Mouse (Mus musculus) cerebral cortex, adult 2 months (tissue): ENCODE measurements around the gene Rpl4.

Source experiments
- WGBS: fragments of 180-500 bp; shearing (Covaris S2); methylation state at CpG from one replicate; pipeline ENCODE4 v1.1.7; 2018; 5-methylcytosine and 5-hydroxymethylcytosine counted together

Rpl4 gene

GRCm38 (mm10) chr9:64198068-64198762, 25.0 kb downstream of the Rpl4 start:
- WGBS = 98% methylated on average over 5 of the region's 5 CpGs

- 88% methylated on average over 7 of the region's 7 CpGs for WGBS
Measured at GRCm38 (mm10) chr9:64198763-64199418, 25.7 kb downstream of the Rpl4 start.

- WGBS = 64% methylated on average over 2 of the region's 2 CpGs
Measured at GRCm38 (mm10) chr9:64199897-64200296, 26.7 kb downstream of the Rpl4 start.

- WGBS = 40% methylated on average over 3 of the region's 3 CpGs
Measured at GRCm38 (mm10) chr9:64207509-64208084, 34.4 kb downstream of the Rpl4 start.

GRCm38 (mm10) chr9:64214452-64214851, 41.3 kb downstream of the Rpl4 start:
- WGBS = 96% methylated on average over 17 of the region's 17 CpGs

- 51% methylated on average over 4 of the region's 4 CpGs for WGBS
Measured at GRCm38 (mm10) chr9:64216090-64216489, 42.9 kb downstream of the Rpl4 start.

GRCm38 (mm10) chr9:64216641-64217040, 43.5 kb downstream of the Rpl4 start:
- 90% methylated on average over 2 of the region's 2 CpGs for WGBS

GRCm38 (mm10) chr9:64219305-64219704, 46.1 kb downstream of the Rpl4 start:
- 66% methylated on average over 1 of the region's 1 CpGs for WGBS

GRCm38 (mm10) chr9:64219772-64220420, 46.7 kb downstream of the Rpl4 start:
- 87% methylated on average over 10 of the region's 10 CpGs for WGBS

- 91% methylated on average over 1 of the region's 1 CpGs for WGBS
Measured at GRCm38 (mm10) chr9:64220603-64221002, 47.4 kb downstream of the Rpl4 start.

- WGBS = 54% methylated on average over 4 of the region's 4 CpGs
Measured at GRCm38 (mm10) chr9:64221480-64221879, 48.3 kb downstream of the Rpl4 start.

- 58% methylated on average over 2 of the region's 2 CpGs for WGBS
Measured at GRCm38 (mm10) chr9:64222098-64222497, 48.9 kb downstream of the Rpl4 start.

- 58% methylated on average over 12 of the region's 12 CpGs for WGBS
Measured at GRCm38 (mm10) chr9:64227736-64228135, 54.6 kb downstream of the Rpl4 start.
